Mouse (Mus musculus) liver, adult 2 months (tissue): ENCODE data around the gene Runx1.

Experiments used
- CTCF ChIP-seq: fragments of 200-500 bp; IDR thresholded peaks from 2 replicates; pipeline ENCODE4 v1.5.1; 2011; ENCODE audit warnings: low read depth, low read length, control low read depth
- POLR2A ChIP-seq: fragments of 200-500 bp; IDR thresholded peaks from 2 replicates; pipeline ENCODE4 v1.6.1; 2011; ENCODE audit warnings: low read length, control low read depth; ENCODE audit not compliant: insufficient read depth; ENCODE audit errors: extremely low read depth

GRCm38 (mm10) chr16:92720678-92721077, 105.3 kb downstream of the Runx1 start:
- TF ChIP-seq CTCF, result no peak
- no peak for TF ChIP-seq POLR2A
